ENCODE assay signal across 13 mouse cellular contexts in the genomic region with DNA sequence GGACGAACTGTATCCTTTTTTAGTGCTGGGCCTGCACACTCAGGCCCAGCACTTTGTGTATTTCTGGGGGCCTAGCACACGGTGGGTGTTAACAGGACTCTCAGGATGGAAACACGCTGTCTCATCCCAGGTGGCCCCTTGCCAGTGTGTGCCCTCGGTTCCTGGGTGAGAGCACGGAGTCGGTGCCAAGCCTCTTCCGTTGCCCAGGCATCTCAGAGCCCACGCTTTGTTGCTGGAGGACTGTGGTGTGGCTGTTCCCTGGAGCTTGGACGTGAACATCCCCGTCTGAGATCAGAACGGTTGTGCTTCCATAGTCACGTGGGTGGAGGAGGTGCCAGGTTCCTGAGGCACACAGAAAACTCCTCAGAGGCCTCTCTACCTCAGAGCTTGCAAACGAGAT. TPM values are rescaled to one million over a fixed set of nuclear protein-coding genes. Genes with fewer than 3 reads are reported as not detected.
DNase-seq lines count a peak whose midpoint lies in the region; ATAC-seq lines count a peak whose summit lies in the region.
"Had no signal": no experiment of that assay in that cellular context is flagged by ENCODE, and none has a peak within 500 bp of the region (broad histone marks: within the 10 kb centered on the region; RNA-seq: fewer than 3 reads in every experiment).

No protein-coding gene starts in this region.

- no peak overlapping the region for H3K27ac ChIP-seq in forebrain, embryonic 14.5 days (ENCODE audit: low read depth, low read length)
- H3K27ac ChIP-seq in forebrain, embryonic 12.5 days, result no peak overlapping the region
- H3K27ac ChIP-seq: heart, embryonic 10.5 days; liver, embryonic 14.5 days; macrophage had no signal

- no peak overlapping the region for H3K4me3 ChIP-seq in forebrain, embryonic 14.5 days (ENCODE audit: low read depth, low read length)
- no peak overlapping the region for H3K4me3 ChIP-seq in forebrain, embryonic 12.5 days (replicated peaks)
- H3K4me3 ChIP-seq: heart, embryonic 10.5 days had no signal

- H3K9ac ChIP-seq in forebrain, embryonic 14.5 days (ENCODE audit: low read length), result no peak overlapping the region
- no peak overlapping the region for H3K9ac ChIP-seq in forebrain, embryonic 12.5 days
- H3K9ac ChIP-seq: liver, embryonic 14.5 days had no signal

- WGBS in forebrain, embryonic 14.5 days, result 68% methylated on average over 13 of the region's 13 CpGs
- 88% methylated on average over 13 of the region's 13 CpGs for WGBS in forebrain, embryonic 12.5 days

- peaks cover 6% of the 10 kb centered on the region; the same call in 1 of the 2 replicates for H3K4me1 ChIP-seq in forebrain, embryonic 14.5 days (ENCODE audit: control insufficient read depth, insufficient read depth, low read length)
- peaks cover 13% of the 10 kb centered on the region for H3K4me1 ChIP-seq in forebrain, embryonic 12.5 days
- H3K4me1 ChIP-seq: heart, embryonic 10.5 days had no signal

- no peak for ATAC-seq in forebrain, embryonic 14.5 days
- no peak for ATAC-seq in forebrain, embryonic 12.5 days (ENCODE audit: low FRiP score)
- ATAC-seq: forebrain, embryonic 16.5 days had no signal

- H3K4me2 ChIP-seq in forebrain, embryonic 14.5 days (ENCODE audit: low read length), result no peak overlapping the region
- no peak overlapping the region for H3K4me2 ChIP-seq in forebrain, embryonic 12.5 days

- peak; percentile 51 for DNase-seq in forebrain, embryonic 14.5 days (ENCODE audit: low spot score)
- DNase-seq in frontal cortex, adult 2 months (ENCODE audit: extremely low spot score in 1 of 2, low spot score in 1 of 2), result peak; percentile 53 to 84
- peak; percentile 87 to 92 for DNase-seq in left cerebral cortex, adult 18-20 months (ENCODE audit: low spot score in 2 of 2)
- DNase-seq in right cerebral cortex, postnatal 14 days, result peak; percentile 63
- DNase-seq in heart, postnatal 25 days (ENCODE audit: low spot score), result no peak
- no peak for DNase-seq in embryo, embryonic 10 days (ENCODE audit: low spot score)
- DNase-seq in urinary bladder, postnatal 14 days (ENCODE audit: low spot score), result no peak

- H3K9me3 ChIP-seq in forebrain, embryonic 14.5 days (replicated peaks; ENCODE audit: control insufficient read depth, low read length), result no peaks in the 10 kb centered on the region
- no peaks in the 10 kb centered on the region for H3K9me3 ChIP-seq in forebrain, embryonic 12.5 days
- H3K9me3 ChIP-seq: heart, embryonic 10.5 days had no signal

- H3K36me3 ChIP-seq in forebrain, embryonic 14.5 days (ENCODE audit: control insufficient read depth, insufficient read depth, low read length), result no peaks in the 10 kb centered on the region
- no peaks in the 10 kb centered on the region for H3K36me3 ChIP-seq in forebrain, embryonic 12.5 days (replicated peaks)
- H3K36me3 ChIP-seq: heart, embryonic 10.5 days had no signal

- H3K27me3 ChIP-seq in forebrain, embryonic 14.5 days (replicated peaks; ENCODE audit: control insufficient read depth, insufficient read depth, low read length), result no peaks in the 10 kb centered on the region
- 0 out of 2 replicates have a peak, but pooled peaks cover 5% of the 10 kb centered on the region for H3K27me3 ChIP-seq in forebrain, embryonic 12.5 days

- intact Hi-C loops in heart, postnatal 25 days (cut with DNase I), result no loop called here

RNA-seq across cellular contexts. Expression of a gene that starts 47.1 kb away (rescaled TPM):
- polyA plus RNA-seq in forebrain, embryonic 14.5 days (2014; fragmentation: Nextera tagmentation; extraction: Ambion mirVana), result 3.1 and 4.4 TPM in 2 replicates
- polyA plus RNA-seq in forebrain, embryonic 12.5 days (2016; fragmentation: Nextera tagmentation; extraction: Ambion mirVana), result 1.6 and 1.8 TPM in 2 replicates
- polyA plus RNA-seq in frontal cortex, adult 2 months (2012; rRNA removed), result 22.7 and 26.8 TPM in 2 replicates
- 100 to 1,000 TPM; 116 to 123 TPM for total RNA-seq in left cerebral cortex, adult 18-20 months (2021)
- not detected for total RNA-seq in heart, postnatal 25 days (2021)
- total RNA-seq: MEL had no signal
- polyA plus RNA-seq: heart, embryonic 10.5 days; liver, embryonic 14.5 days; macrophage had no signal

Comparison
In these comparisons a context has a peak if more than half of its experiments do, and no peak if none do; other contexts are left out.
1. DNase-seq: peak in forebrain, embryonic 14.5 days (single experiment), frontal cortex, adult 2 months (2 of 2), left cerebral cortex, adult 18-20 months (2 of 2) and right cerebral cortex, postnatal 14 days (single experiment); none in heart, postnatal 25 days (single experiment), embryo, embryonic 10 days (single experiment) and urinary bladder, postnatal 14 days (single experiment).